Mouse (Mus musculus) limb, embryonic 13.5 days (tissue): ENCODE data around the gene Gcgr. TPM values are rescaled to one million over a fixed set of nuclear protein-coding genes. Genes with fewer than 3 reads are reported as not detected.

Experiments
- ATAC-seq: fragments of 200-750 bp; cut with Nextera tagmentation; 2 replicates; pipeline ENCODE4 v1.8.0; 2017; ENCODE audit warnings: low read depth, moderate number of reproducible peaks, moderate TSS enrichment; ENCODE audit not compliant: low FRiP score
- H3K27ac ChIP-seq: fragments of 300-500 bp; sonication (generic); 2 replicates; pipeline ENCODE4 v1.5.1; 2015; ENCODE audit warnings: inconsistent platforms, mild to moderate bottlenecking, moderate library complexity
- H3K27me3 ChIP-seq: fragments of 300-500 bp; sonication (generic); 2 replicates; pipeline ENCODE4 v1.6.1; 2015; ENCODE audit warnings: mild to moderate bottlenecking, inconsistent platforms
- H3K36me3 ChIP-seq: fragments of 300-500 bp; sonication (generic); 2 replicates; pipeline ENCODE4 v1.6.1; 2015; ENCODE audit warnings: inconsistent platforms, mild to moderate bottlenecking, moderate library complexity
- H3K4me1 ChIP-seq: fragments of 300-500 bp; sonication (generic); 2 replicates; pipeline ENCODE4 v1.6.1; 2015; ENCODE audit warnings: inconsistent platforms
- H3K4me2 ChIP-seq: fragments of 300-500 bp; sonication (generic); replicated peaks from 2 replicates; pipeline ENCODE4 v1.6.1; 2015; ENCODE audit warnings: inconsistent platforms, mild to moderate bottlenecking, moderate library complexity
- H3K4me3 ChIP-seq: fragments of 300-500 bp; sonication (generic); 2 replicates; pipeline ENCODE4 v1.5.1; 2015; ENCODE audit warnings: moderate library complexity, mild to moderate bottlenecking, inconsistent platforms
- H3K9ac ChIP-seq: fragments of 300-500 bp; sonication (generic); 2 replicates; pipeline ENCODE4 v1.6.1; 2015; ENCODE audit warnings: mild to moderate bottlenecking, inconsistent platforms
- H3K9me3 ChIP-seq: fragments of 300-500 bp; sonication (generic); 2 replicates; pipeline ENCODE4 v1.6.1; 2016; ENCODE audit warnings: inconsistent platforms
- WGBS: fragments of 180-500 bp; shearing (Covaris S2); methylation state at CpG from one replicate; pipeline ENCODE4 v1.1.7; 2015; 5-methylcytosine and 5-hydroxymethylcytosine counted together
- polyA plus RNA-seq: library from polyadenylated mRNA; unstranded; fragments of >200 nt; fragmentation: Nextera tagmentation; extraction: Ambion mirVana; gene quantifications from 2 replicates; pipeline ENCODE4 v1.2.1, GENCODE M21; 2015

The Gcgr gene
- polyA plus RNA-seq: 6.3 and 7.3 TPM in 2 replicates

GRCm38 (mm10) chr11:120530085-120530964, at the start of gene Gcgr:
TSS of gene Gcgr (plus strand) at chr11:120530699.
- peak; percentile 40 for ATAC-seq

GRCm38 (mm10) chr11:120483448-120483934, 47.0 kb upstream of the Gcgr start:
- peaks cover 79% of the 10 kb centered on the region for H3K36me3 ChIP-seq

More at GRCm38 (mm10) chr11:120530085-120530964, at the start of gene Gcgr:
- WGBS: 8% methylated on average over 46 of the region's 62 CpGs
- peak within 1 kb of the TSS; percentile 91 for H3K4me2 ChIP-seq
- H3K9ac ChIP-seq: peak within 1 kb of the TSS; percentile 72
- H3K27ac ChIP-seq: no peak within 1 kb of the TSS
- H3K9me3 ChIP-seq: no peaks in the 10 kb centered on the region
- peak within 1 kb of the TSS; percentile 53 for H3K4me3 ChIP-seq
- peaks cover 23% of the 10 kb centered on the region for H3K4me1 ChIP-seq
- peaks cover 77% of the 10 kb centered on the region for H3K27me3 ChIP-seq
- no peaks in the 10 kb centered on the region for H3K36me3 ChIP-seq

DNA sequence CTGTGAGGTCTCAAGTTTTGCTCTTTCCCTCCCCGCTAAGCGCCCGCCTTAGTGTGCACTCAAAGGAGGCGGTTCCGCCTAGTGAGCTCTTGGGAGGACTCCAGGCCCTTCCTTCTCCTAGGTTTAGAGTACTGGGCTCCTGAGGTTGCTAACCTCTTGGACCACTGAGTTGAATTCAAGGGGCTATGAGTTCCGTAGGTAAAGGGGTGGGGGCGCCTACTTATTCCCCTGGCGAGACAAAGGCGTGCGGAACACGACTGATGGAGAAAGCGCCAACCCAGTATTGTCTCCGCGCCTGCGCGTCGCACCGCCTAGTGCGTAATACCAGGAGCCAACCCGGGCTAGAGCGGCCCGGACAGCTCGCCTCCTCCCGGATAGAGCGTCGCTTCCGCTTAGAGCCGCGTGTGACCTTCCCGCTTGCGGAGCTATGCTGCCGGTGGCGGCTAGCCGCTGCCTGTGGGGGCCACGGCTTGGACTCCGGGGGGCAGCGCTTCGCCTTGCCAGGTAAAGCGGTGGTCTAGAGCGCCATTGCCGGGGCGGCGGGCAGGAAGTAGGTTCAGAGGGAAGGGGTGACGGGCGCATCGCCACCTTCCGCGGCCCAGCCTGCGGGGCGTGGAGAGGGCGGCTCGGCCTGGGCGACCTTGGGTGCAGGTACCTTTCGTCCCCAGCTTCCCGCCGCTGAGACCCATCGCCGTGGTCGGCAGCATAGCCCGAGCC, 46.1 kb upstream of the Gcgr start, which contains the start of gene Mrpl12:
Mrpl12 (plus strand) TSS at position 349 of the 717 bp plus-strand sequence.
- Histone ChIP-seq H3K4me2 (peak within 1 kb of the TSS; percentile 95), H3K27me3 (no peaks in the 10 kb centered on the region), H3K9me3 (no peaks in the 10 kb centered on the region), H3K9ac (peak within 1 kb of the TSS; percentile 94), H3K4me3 (peak within 1 kb of the TSS; percentile 94), H3K36me3 (peaks cover 76% of the 10 kb centered on the region), H3K27ac (peak within 1 kb of the TSS; percentile 85), H3K4me1 (peaks cover 21% of the 10 kb centered on the region)
- WGBS: under 1% methylated on average over 60 of the region's 60 CpGs
- ATAC-seq: peak; percentile 94

More at GRCm38 (mm10) chr11:120483448-120483934, 47.0 kb upstream of the Gcgr start:
- WGBS: 88% methylated on average over 7 of the region's 7 CpGs
- H3K4me1 ChIP-seq: peaks cover 17% of the 10 kb centered on the region
- peak overlapping the region; percentile 94 for H3K9ac ChIP-seq
- H3K9me3 ChIP-seq: no peaks in the 10 kb centered on the region
- peak overlapping the region; percentile 85; the same call in 1 of the 2 replicates for H3K27ac ChIP-seq
- peak overlapping the region; percentile 95 for H3K4me2 ChIP-seq
- no peaks in the 10 kb centered on the region for H3K27me3 ChIP-seq
- no peak for ATAC-seq
- H3K4me3 ChIP-seq: peak overlapping the region; percentile 94

- Histone ChIP-seq H3K9ac (peak overlapping the region; percentile 94), H3K27ac (peak overlapping the region; percentile 85; the same call in 1 of the 2 replicates), H3K9me3 (no peaks in the 10 kb centered on the region), H3K36me3 (peaks cover 70% of the 10 kb centered on the region), H3K4me3 (peak overlapping the region; percentile 94), H3K4me2 (peak overlapping the region; percentile 95), H3K4me1 (peaks cover 27% of the 10 kb centered on the region), H3K27me3 (no peaks in the 10 kb centered on the region)
- no peak for ATAC-seq
- WGBS: 11% methylated on average over 10 of the region's 10 CpGs
Observed at GRCm38 (mm10) chr11:120485251-120485650, 45.2 kb upstream of the Gcgr start.

- H3K4me1 ChIP-seq: peaks cover 53% of the 10 kb centered on the region
- ATAC-seq: no peak
- no peak overlapping the region for H3K27ac ChIP-seq
- H3K9me3 ChIP-seq: no peaks in the 10 kb centered on the region
- H3K36me3 ChIP-seq: peaks cover 37% of the 10 kb centered on the region
- H3K9ac ChIP-seq: no peak overlapping the region
- no peaks in the 10 kb centered on the region for H3K27me3 ChIP-seq
- WGBS: 85% methylated on average over 4 of the region's 4 CpGs
- H3K4me2 ChIP-seq: no peak overlapping the region
- H3K4me3 ChIP-seq: no peak overlapping the region
Observed at GRCm38 (mm10) chr11:120488516-120488915, 42.0 kb upstream of the Gcgr start.

- H3K4me1 ChIP-seq: peaks cover 53% of the 10 kb centered on the region
- no peak overlapping the region for H3K4me3 ChIP-seq
- peak; percentile 9; the same call in 1 of the 2 replicates for ATAC-seq
- 64% methylated on average over 4 of the region's 4 CpGs for WGBS
- H3K27ac ChIP-seq: no peak overlapping the region
- no peak overlapping the region for H3K9ac ChIP-seq
- H3K36me3 ChIP-seq: peaks cover 36% of the 10 kb centered on the region
- no peaks in the 10 kb centered on the region for H3K9me3 ChIP-seq
- H3K27me3 ChIP-seq: no peaks in the 10 kb centered on the region
- H3K4me2 ChIP-seq: no peak overlapping the region; the same call in 1 of the 2 replicates
Observed at GRCm38 (mm10) chr11:120489054-120489761, 41.3 kb upstream of the Gcgr start.

GRCm38 (mm10) chr11:120490291-120491046, 40.0 kb upstream of the Gcgr start:
- peak overlapping the region; percentile 85; the same call in 1 of the 2 replicates for H3K9ac ChIP-seq
- no peaks in the 10 kb centered on the region for H3K27me3 ChIP-seq
- peaks cover 49% of the 10 kb centered on the region for H3K36me3 ChIP-seq
- H3K27ac ChIP-seq: peak overlapping the region; percentile 72; the same call in 1 of the 2 replicates
- peak overlapping the region; percentile 97 for H3K4me2 ChIP-seq
- 37% methylated on average over 4 of the region's 4 CpGs for WGBS
- ATAC-seq: no peak
- H3K4me3 ChIP-seq: peak overlapping the region; percentile 94
- peaks cover 48% of the 10 kb centered on the region for H3K4me1 ChIP-seq
- no peaks in the 10 kb centered on the region for H3K9me3 ChIP-seq

DNA sequence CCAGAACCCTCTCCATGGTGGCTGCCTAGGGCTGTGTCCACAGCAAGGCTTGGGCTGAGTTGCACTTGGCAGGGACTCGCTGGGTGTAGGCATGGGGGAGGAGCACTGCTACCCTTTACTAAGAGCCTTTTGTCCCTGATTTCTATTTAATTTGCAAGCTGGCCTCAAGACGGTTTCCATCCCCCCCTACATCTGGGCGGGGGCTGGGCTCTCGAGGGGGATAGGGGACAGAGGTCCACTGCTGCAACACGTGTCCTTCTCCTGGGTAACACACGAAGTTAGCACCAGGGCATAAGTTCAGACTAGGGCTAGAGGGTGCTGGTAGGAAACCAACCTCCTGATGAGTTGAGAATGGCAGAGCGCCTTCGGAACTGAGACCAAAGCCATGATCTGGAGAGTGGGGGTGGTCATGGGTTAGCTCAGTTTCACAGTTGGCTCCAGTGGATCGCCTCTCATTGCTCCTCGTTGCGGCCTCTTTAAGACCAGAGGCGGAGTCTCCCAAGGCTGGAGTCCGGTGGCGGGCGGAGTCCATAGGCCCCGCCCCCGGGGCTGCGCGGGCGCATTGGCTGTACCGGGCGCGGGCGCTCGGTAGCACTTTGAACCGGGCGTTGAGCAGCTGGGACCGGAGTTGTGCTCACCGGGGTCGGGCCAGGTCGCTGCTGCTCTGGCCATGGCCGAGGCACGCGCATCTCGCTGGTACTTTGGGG, 39.0 kb upstream of the Gcgr start, which contains the start of gene Slc25a10:
Slc25a10 (plus strand) TSS at position 524 of the 707 bp plus-strand sequence.
- peak within 1 kb of the TSS; percentile 79 for H3K27ac ChIP-seq
- H3K4me3 ChIP-seq: peak within 1 kb of the TSS; percentile 94
- peak within 1 kb of the TSS; percentile 85 for H3K9ac ChIP-seq
- peak; percentile 86 for ATAC-seq
- no peaks in the 10 kb centered on the region for H3K9me3 ChIP-seq
- H3K36me3 ChIP-seq: peaks cover 51% of the 10 kb centered on the region
- H3K4me2 ChIP-seq: peak within 1 kb of the TSS; percentile 97
- under 1% methylated on average over 33 of the region's 35 CpGs for WGBS
- no peaks in the 10 kb centered on the region for H3K27me3 ChIP-seq
- peaks cover 42% of the 10 kb centered on the region for H3K4me1 ChIP-seq

- ATAC-seq: peak; percentile 48; the same call in 1 of the 2 replicates
- Histone ChIP-seq H3K4me3 (peak overlapping the region; percentile 94), H3K9ac (peak overlapping the region; percentile 85), H3K9me3 (no peaks in the 10 kb centered on the region), H3K36me3 (peaks cover 51% of the 10 kb centered on the region), H3K4me1 (peaks cover 42% of the 10 kb centered on the region), H3K4me2 (peak overlapping the region; percentile 97), H3K27ac (peak overlapping the region; percentile 79), H3K27me3 (no peaks in the 10 kb centered on the region)
- WGBS: under 1% methylated on average over 47 of the region's 48 CpGs
Observed at GRCm38 (mm10) chr11:120492024-120492877, 38.2 kb upstream of the Gcgr start.

DNA sequence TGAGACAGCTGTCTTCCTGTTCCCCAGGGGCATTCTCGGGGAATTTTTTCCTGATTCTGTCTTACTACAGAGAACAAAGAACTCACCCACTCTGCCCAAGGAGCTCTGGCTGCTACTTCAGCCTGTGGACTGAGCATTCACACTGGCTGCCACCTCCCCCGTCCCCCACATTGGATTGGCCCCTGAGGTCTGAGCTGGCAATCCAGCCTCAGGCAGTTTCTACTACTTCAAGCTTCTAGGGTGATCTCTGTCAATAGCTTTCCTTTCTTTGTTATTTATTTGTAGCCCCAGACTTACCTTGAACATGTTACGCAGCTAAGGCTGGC, 37.7 kb upstream of the Gcgr start:
- Histone ChIP-seq H3K27ac (peak overlapping the region; percentile 79; the same call in 1 of the 2 replicates), H3K4me3 (peak overlapping the region; percentile 94), H3K4me1 (peaks cover 42% of the 10 kb centered on the region), H3K9me3 (no peaks in the 10 kb centered on the region), H3K9ac (peak overlapping the region; percentile 85), H3K36me3 (peaks cover 51% of the 10 kb centered on the region), H3K4me2 (peak overlapping the region; percentile 97), H3K27me3 (no peaks in the 10 kb centered on the region)
- ATAC-seq: no peak
- 30% methylated on average over 3 of the region's 3 CpGs for WGBS
